In genomic region chr5:148063745-148064144, GRCm38 (mm10) we compare ENCODE assay signal across 10 mouse cellular contexts.
"Had no signal": no experiment of that assay in that cellular context is flagged by ENCODE, and none has a peak within 500 bp of the region (broad histone marks: within the 10 kb centered on the region; RNA-seq: fewer than 3 reads in every experiment).

No protein-coding gene starts in this region.

- H3K4me3 ChIP-seq: limb, embryonic 13.5 days; midbrain, embryonic 10.5 days; neural tube, embryonic 12.5 days had no signal

- DNase-seq: kidney, adult 11 months; kidney, postnatal 14 days; lung, adult 18-20 months; midbrain, embryonic 14.5 days; right cerebral cortex, postnatal 14 days; thymus, postnatal 36 days had no signal

- H3K4me1 ChIP-seq: limb, embryonic 13.5 days; midbrain, embryonic 10.5 days; neural tube, embryonic 12.5 days had no signal

- H3K27ac ChIP-seq: limb, embryonic 13.5 days; liver, embryonic 14.5 days; midbrain, embryonic 10.5 days; neural tube, embryonic 12.5 days had no signal

- H3K9me3 ChIP-seq: neural tube, embryonic 12.5 days had no signal

- H3K27me3 ChIP-seq: limb, embryonic 13.5 days; neural tube, embryonic 12.5 days had no signal

- H3K36me3 ChIP-seq: limb, embryonic 13.5 days; midbrain, embryonic 10.5 days; neural tube, embryonic 12.5 days had no signal
